Mouse (Mus musculus) monocyte, adult 5-6 weeks (primary cell): ENCODE data around the gene Gm28490. TPM values are rescaled to one million over a fixed set of nuclear protein-coding genes. Genes with fewer than 3 reads are reported as not detected.
"Not testable (repeated sequence)": the region's sequence is repeated elsewhere in the genome, so short reads cannot be mapped to it uniquely, and the experiment has no call there.

Experiments
- ATAC-seq: fragments of 153-309, 156-312 bp; replicated peaks from 2 replicates; pipeline ENCODE4 v1.8.0; 2017; ENCODE audit warnings: mild to moderate bottlenecking; ENCODE audit not compliant: low TSS enrichment, insufficient number of reproducible peaks, severe bottlenecking, poor library complexity, low FRiP score
- total RNA-seq: library from RNA; stranded (forward); fragments of 200-1000, 200-491, 200-594 nt; gene quantifications from 3 replicates; pipeline ENCODE4 v1.2.3, GENCODE M21; 2017

Gm28490 gene
- total RNA-seq = not detected in 3 replicates

GRCm38 (mm10) chrY:31634656-31635055 is at the start of gene Gm28490:
Gene Gm28490 (minus strand): TSS chrY:31634756.
- not testable (repeated sequence) for ATAC-seq
